Mouse (Mus musculus) embryonic facial prominence, embryonic 11.5 days (tissue): ENCODE measurements around the gene Hnrnpk. TPM values are rescaled to one million over a fixed set of nuclear protein-coding genes. Genes with fewer than 3 reads are reported as not detected.

ENCODE experiments used
- microRNA counts: library from miRNA; unstranded; fragments of <30 nt; microRNA quantifications from one replicate; lab custom pipeline; 2016
- microRNA-seq: library from miRNA; unstranded; fragments of <30 nt; microRNA quantifications from one replicate; pipeline ENCODE4, GENCODE M21; 2016; ENCODE audit warnings: borderline number of aligned reads
- polyA plus RNA-seq: library from polyadenylated mRNA; unstranded; fragments of >200 nt; fragmentation: Nextera tagmentation; extraction: Ambion mirVana; gene quantifications from 2 replicates; pipeline ENCODE4 v1.2.1, GENCODE M21; 2014

Gene Hnrnpk
- polyA plus RNA-seq, 1 experiment from 2014 or later = 2,650 TPM

MicroRNAs within 50 kb of the gene (microRNA counts, 519-probe panel; counts per million panel counts)
- 1,611 counts per million, percentile 9 among the panel's probes with 10 or more counts for microRNA mmu-miR-7a (lab: Ali Mortazavi, UCI)

Small RNA genes within 50 kb of the gene (microRNA-seq; reads per million reads assigned to microRNA genes)
- gene Mir7-1 = 226 reads per million, percentile 54 among the genes with 10 or more reads in this experiment

Other genes with a start within 250 kb of the Hnrnpk start
- gene Idnk, start 245.7 kb downstream of the Hnrnpk start, polyA plus RNA-seq = 41.8 and 44.2 TPM in 2 replicates
- gene Ubqln1, start 187.7 kb downstream of the Hnrnpk start, polyA plus RNA-seq = 142 and 144 TPM in 2 replicates
- 22.0 and 31.2 TPM in 2 replicates for gene Gkap1, start 127.6 kb downstream of the Hnrnpk start, polyA plus RNA-seq
- 1.2 TPM in 2 replicates for gene Kif27, start 44.2 kb downstream of the Hnrnpk start, polyA plus RNA-seq
- gene 2210016F16Rik, start 18.1 kb downstream of the Hnrnpk start, polyA plus RNA-seq = 24.3 and 24.5 TPM in 2 replicates
- gene Rmi1, start 1.1 kb downstream of the Hnrnpk start, polyA plus RNA-seq = 34.4 and 37.0 TPM in 2 replicates
- 0.07 TPM in 1 of 2 replicates, not detected in the other for gene Slc28a3, start 207.5 kb upstream of the Hnrnpk start, polyA plus RNA-seq